Mouse (Mus musculus) adrenal gland, postnatal 25 days (tissue): Measurements from ENCODE around the gene Spata5. TPM values are rescaled to one million over a fixed set of nuclear protein-coding genes. Genes with fewer than 3 reads are reported as not detected.
A peak's percentile ranks its signal among the peaks of the same experiment; 100 is the strongest.
"Not testable (repeated sequence)": the region's sequence is repeated elsewhere in the genome, so short reads cannot be mapped to it uniquely, and the experiment has no call there.

Experiments used
- DNase-seq: peaks from one replicate; pipeline ENCODE4 v3.0.0; 2021; ENCODE audit warnings: mixed read lengths
- total RNA-seq: library from RNA; stranded (reverse); gene quantifications from 2 replicates; pipeline ENCODE4 v1.2.3, GENCODE M21; 2021

Gene Spata5
- total RNA-seq, 1 experiment from 2014 or later: 33.9 TPM

- DNase-seq: peak; percentile 15
These were observed 90.6 kb downstream of the Spata5 start for GRCm38 (mm10) chr3:37510055-37511032.

- DNase-seq: peak; percentile 60
These were observed 95.8 kb downstream of the Spata5 start for GRCm38 (mm10) chr3:37515485-37515884.

DNA sequence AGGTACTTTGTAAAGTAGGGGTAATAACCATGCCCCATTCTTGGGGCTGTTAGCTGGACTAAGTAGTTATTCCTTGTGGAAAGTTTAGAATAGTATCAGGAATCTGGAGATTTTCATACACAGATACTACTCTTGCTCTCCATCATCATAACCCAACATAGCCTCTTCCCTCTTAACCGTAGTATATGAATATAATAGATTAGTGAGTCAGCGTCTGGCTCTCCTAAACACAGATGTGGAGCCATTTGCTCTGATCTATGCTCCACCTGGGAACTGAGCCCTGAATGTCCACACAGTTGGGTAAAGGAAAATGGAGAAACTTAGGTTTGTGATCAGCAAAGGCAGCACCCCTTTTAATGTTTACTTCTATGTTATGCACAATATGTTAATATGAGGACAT, 96.7 kb downstream of the Spata5 start:
- DNase-seq: no peak

DNA sequence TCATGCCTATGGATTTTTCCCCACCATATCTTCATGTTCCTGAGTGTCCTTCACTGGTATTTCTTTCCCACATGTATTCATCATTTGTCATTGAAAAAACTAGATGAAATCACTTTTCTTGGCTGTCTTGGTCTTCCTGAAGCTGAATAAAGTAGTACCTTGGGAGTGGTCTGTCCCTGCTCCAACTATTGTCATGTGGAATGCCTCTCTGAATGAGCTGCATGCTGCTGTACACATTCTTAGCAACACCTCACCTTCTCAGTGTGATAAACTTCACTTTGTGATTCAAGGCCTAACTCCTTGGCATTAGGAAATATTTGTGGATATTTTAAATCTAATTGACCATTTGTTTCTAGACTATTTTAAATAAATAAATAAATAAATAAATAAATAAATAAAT, 98.9 kb downstream of the Spata5 start:
- no peak for DNase-seq

DNA sequence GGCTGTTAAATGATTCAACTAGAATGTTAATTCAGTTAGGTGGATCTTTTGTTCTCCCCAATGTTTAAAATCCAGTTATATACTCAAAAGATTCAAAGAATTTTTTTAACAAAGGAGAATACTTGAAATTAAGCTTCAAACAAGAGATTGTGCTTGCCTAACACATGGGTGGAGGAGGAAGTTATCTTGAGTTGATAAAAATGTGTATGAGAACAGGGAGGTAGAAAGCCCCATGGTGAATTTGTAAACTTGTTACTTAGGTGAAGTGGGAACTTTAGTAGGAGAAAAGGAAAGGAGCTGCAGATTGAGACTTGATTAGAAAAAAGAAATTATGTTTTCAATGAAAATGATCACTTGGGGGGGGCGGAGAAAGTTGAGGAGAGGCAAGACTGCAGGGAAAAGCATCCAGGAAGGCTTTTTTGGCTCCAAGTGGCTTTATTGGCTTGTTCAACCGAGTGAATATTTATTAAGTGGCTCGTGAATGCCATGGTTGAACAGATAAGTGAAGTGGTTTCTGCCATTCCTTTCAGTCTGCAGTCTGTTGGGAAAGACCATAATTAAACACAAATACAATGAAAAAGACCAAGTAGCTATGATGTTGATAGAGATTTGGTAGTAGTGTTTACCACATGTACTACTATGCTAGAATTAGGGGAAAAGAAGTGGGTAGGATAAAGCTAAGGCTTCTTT, 100.8 kb downstream of the Spata5 start:
- DNase-seq: no peak

DNA sequence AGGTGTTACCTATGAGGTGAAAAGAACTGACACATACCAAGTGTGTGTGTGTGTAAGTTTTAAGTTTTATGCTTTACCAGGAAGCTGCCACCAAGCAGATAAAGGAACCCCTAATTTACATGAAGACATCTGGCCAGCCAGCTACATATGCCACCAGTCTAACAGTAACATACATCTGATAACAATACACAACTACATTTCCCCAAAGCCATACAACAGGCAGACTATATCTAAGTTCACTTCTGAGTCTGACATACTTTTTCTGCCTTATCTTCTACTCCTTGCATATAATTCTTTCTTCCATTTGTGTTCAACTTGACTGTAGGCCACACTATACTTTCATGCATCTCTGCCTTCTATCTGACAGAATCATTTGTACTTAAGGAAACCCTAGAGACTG, 112.4 kb downstream of the Spata5 start:
- DNase-seq: no peak

DNA sequence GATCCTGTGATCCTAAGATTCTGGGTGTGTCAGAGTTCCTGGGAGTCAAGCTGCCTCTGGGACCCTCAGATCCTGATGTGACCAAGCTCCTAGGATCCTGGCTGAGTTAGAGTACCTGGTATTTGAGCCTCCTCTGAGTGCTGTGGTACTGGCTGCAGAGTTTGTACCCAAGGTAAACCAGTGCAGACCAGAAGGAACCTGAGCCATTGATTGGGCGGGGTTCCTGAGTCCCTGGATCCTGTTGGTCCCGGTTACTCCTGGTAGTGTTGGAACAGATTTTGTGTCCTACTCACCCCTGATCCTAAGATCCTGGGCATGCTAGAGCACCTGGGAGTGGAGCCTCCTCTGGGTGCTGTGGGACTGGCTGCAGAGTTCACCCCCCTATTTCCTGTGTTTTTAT, 121.0 kb downstream of the Spata5 start:
- DNase-seq: not testable (repeated sequence)

DNA sequence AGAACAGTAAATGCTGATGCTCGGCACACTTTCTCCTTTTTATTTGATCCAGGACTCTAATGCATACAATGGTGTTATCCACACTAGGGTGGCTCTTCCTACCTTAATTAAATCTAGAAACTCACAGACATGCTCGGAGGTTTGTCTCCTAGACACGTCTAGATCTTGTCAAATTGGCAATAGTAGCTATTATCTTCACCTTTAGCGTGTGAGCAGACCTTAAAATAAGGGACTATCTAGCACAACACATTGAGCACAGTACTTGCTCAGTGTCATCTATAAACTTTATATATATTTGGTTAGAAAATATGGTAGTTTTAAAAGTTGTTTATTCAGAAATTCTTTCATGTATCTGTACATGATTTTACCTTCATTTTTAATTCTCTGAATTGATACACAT, 126.7 kb downstream of the Spata5 start:
- DNase-seq: no peak

GRCm38 (mm10) chr3:37550190-37550589, 130.5 kb downstream of the Spata5 start:
- no peak for DNase-seq

GRCm38 (mm10) chr3:37550594-37550993, 130.9 kb downstream of the Spata5 start:
- DNase-seq: no peak

DNA sequence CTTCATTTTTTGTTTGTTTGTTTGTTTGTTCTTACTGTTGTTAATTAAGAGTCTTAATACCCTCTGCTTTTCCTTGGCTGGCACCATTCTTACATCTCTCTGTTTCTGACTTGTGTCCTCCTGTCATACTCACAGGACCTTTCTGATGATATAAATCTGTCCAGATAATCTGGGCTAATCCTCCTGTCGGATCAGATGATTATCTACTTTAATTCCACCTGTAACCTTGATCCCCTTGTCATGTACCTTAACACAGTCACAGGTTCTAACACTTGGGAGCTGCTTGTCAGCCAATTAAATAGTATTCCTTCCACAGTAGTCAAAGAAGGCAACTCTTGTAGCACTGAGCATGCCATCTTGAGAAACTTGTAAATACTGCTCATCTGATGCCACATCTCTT, 131.8 kb downstream of the Spata5 start:
- DNase-seq: no peak

- no peak for DNase-seq
These were observed 132.5 kb downstream of the Spata5 start for GRCm38 (mm10) chr3:37552244-37552643.

GRCm38 (mm10) chr3:37553371-37554033, 133.8 kb downstream of the Spata5 start:
- no peak for DNase-seq

DNA sequence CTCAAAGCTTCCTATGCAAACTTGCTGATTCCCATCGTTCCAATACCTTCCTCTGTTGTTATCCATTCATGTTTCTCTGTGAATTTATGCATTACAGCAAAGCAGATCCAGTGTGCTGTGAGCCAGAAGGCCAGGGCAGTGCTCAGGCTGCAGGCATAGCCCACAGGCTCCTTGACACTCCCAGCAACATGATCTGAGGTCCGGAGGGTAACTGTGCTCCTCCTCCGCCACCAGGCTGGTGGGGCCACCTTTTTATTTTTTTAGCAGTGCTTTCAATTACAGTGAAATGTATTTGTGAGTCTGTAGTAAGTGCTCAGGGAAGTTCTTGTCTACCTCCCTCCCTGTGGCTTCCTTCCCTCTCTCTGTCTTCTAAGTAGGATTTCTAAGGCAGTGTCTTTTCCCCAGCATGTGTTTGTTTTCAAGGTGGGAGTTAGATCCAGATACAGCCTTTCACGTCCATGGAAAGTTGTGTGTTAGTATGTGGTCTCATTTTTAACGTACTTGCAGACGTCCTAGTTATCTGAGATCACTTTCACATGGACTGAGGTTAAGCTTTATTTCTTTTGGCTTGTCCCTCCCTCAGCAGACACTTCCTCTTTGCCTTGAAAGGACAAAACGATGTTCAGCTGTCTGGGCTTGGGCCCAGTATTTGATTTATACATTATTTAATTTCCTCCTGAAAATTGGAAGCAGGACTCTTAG, 136.9 kb downstream of the Spata5 start:
- no peak for DNase-seq

GRCm38 (mm10) chr3:37557741-37558479, 138.2 kb downstream of the Spata5 start:
- no peak for DNase-seq

DNA sequence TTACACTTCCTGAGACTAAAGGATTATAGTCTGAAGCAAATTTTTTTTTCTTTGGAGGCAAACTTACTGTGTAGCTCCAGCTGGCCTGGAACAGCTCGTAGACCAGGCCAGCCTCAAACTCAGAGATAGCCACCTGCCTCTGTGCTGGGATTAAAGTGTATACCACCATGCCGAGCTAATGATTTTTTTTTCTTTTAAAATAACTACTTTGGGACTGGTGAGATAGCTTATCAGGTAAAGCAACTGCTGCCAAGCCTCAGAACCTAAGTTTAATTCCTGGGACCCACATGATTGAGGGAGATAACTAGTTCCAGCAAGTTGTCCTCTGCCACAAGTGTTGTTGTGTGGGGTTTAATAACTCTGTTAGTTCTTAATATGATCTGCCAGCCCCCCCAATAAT, 139.6 kb downstream of the Spata5 start:
- DNase-seq: no peak

GRCm38 (mm10) chr3:37561466-37561865, 141.8 kb downstream of the Spata5 start:
- no peak for DNase-seq

DNA sequence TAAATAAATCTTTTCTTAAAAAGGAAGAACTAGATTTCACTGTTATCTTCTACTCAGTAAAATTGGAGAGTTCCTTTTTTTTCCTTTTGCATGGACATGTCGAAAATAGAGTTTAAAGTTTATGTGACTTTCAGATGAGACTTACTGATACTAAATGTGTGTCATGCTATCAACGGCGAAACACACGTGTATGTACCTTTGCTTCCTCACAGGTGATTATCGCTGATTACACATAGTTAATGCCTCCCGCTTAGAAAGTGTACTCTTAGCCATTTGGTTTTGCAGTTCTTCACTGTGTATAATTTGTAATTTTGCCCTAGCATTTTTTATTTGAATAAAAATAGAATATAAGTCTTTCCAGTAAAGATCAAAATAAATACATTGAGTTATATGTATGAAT, 146.4 kb downstream of the Spata5 start:
- DNase-seq: no peak

DNA sequence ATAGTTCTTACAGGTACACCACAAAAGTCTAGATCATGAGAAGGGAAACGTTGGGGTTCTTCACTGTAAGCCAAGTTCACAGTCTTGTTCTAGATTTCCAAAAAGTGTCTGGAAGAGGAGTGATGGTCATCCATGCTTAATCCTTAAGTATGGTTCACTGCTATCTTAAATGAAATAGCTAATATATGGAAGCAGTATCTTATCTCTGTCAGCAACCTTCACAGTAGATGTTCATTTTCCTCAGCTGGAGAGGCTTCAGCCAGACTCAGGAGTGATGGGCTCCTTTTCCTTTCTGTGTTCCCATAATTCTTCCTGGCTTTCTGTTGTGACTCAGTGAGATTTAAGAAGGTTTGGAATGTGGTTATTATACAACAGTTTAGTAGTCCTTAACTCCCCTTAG, 147.8 kb downstream of the Spata5 start:
- no peak for DNase-seq

DNA sequence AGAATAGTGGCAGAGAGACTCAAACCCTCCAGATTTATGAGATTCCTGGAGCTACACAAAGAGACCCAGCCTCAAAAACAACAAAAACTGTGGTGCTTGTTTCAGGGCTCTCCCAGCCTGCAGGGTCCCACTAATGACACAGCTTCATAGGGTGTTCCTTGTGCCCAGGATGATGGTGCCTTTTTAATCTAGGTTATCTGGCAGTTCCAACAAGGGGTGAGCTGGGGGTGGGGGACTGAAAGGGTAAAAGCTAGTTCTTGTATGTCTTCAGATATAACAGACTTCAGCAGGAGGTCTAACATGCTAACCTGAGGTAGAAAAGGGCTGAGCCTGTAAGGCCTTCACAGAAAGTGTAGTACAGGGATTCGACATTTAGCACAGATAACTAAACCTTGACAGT, 149.1 kb downstream of the Spata5 start:
- no peak for DNase-seq
